Mouse (Mus musculus) liver, adult (tissue): ENCODE results near the gene BC107364.
"Not testable (repeated sequence)": the region's sequence is repeated elsewhere in the genome, so short reads cannot be mapped to it uniquely, and the experiment has no call there.

ENCODE experiments used
- GATA4 ChIP-seq: IDR thresholded peaks from 2 replicates; pipeline ENCODE4 v1.6.1; 2014; ENCODE audit warnings: mild to moderate bottlenecking, low read length; ENCODE audit not compliant: insufficient replicate concordance

The BC107364 gene

GRCm38 (mm10) chr3:96452262-96452661 is at the start of gene BC107364:
TSS of gene BC107364 (minus strand) at chr3:96452306.
- TF ChIP-seq GATA4 = not testable (repeated sequence)

- no peak for TF ChIP-seq GATA4
Observed at GRCm38 (mm10) chr3:96501391-96502115, 49.4 kb upstream of the BC107364 start.

- peak; percentile 26; the same call in 1 of the 2 replicates for TF ChIP-seq GATA4
Observed at GRCm38 (mm10) chr3:96500691-96501265, 48.7 kb upstream of the BC107364 start.

- TF ChIP-seq GATA4 = no peak
Observed at GRCm38 (mm10) chr3:96500289-96500621, 48.1 kb upstream of the BC107364 start.

GRCm38 (mm10) chr3:96499481-96500288 is 47.6 kb upstream of the BC107364 start:
- no peak for TF ChIP-seq GATA4

GRCm38 (mm10) chr3:96498476-96499245 is 46.6 kb upstream of the BC107364 start:
- no peak for TF ChIP-seq GATA4

GRCm38 (mm10) chr3:96497451-96498028 is 45.4 kb upstream of the BC107364 start:
- no peak for TF ChIP-seq GATA4

GRCm38 (mm10) chr3:96496216-96496615 is 44.1 kb upstream of the BC107364 start:
- no peak for TF ChIP-seq GATA4

GRCm38 (mm10) chr3:96495490-96496210 is 43.5 kb upstream of the BC107364 start:
- no peak for TF ChIP-seq GATA4

GRCm38 (mm10) chr3:96494912-96495311 is 42.8 kb upstream of the BC107364 start:
- TF ChIP-seq GATA4 = no peak

GRCm38 (mm10) chr3:96487596-96488289 is 35.6 kb upstream of the BC107364 start:
- no peak for TF ChIP-seq GATA4

- TF ChIP-seq GATA4 = no peak
Observed at GRCm38 (mm10) chr3:96485361-96485760, 33.3 kb upstream of the BC107364 start.

GRCm38 (mm10) chr3:96484921-96485320 is 32.8 kb upstream of the BC107364 start:
- no peak for TF ChIP-seq GATA4

GRCm38 (mm10) chr3:96483946-96484345 is 31.8 kb upstream of the BC107364 start:
- no peak for TF ChIP-seq GATA4
